Mouse (Mus musculus) embryonic facial prominence, embryonic 13.5 days (tissue): ENCODE results near the gene Cyp3a57. TPM values are rescaled to one million over a fixed set of nuclear protein-coding genes. Genes with fewer than 3 reads are reported as not detected.
"Not testable (repeated sequence)": the region's sequence is repeated elsewhere in the genome, so short reads cannot be mapped to it uniquely, and the experiment has no call there.

Source experiments
- ATAC-seq: fragments of 200-750 bp; cut with Nextera tagmentation; 2 replicates; pipeline ENCODE4 v1.8.0; 2017; ENCODE audit warnings: low read depth; ENCODE audit not compliant: insufficient number of reproducible peaks, insufficient read depth, low FRiP score, low TSS enrichment
- H3K27ac ChIP-seq: fragments of 300-500 bp; sonication (generic); 2 replicates; pipeline ENCODE4 v1.5.1; 2015; ENCODE audit warnings: moderate library complexity, mild to moderate bottlenecking, inconsistent platforms
- H3K27me3 ChIP-seq: fragments of 300-500 bp; sonication (generic); 2 replicates; pipeline ENCODE4 v1.6.1; 2015; ENCODE audit warnings: mild to moderate bottlenecking, inconsistent platforms
- H3K36me3 ChIP-seq: fragments of 300-500 bp; sonication (generic); 2 replicates; pipeline ENCODE4 v1.6.1; 2015; ENCODE audit warnings: mild to moderate bottlenecking, inconsistent platforms
- H3K4me1 ChIP-seq: fragments of 300-500 bp; sonication (generic); 2 replicates; pipeline ENCODE4 v1.6.1; 2015; ENCODE audit warnings: inconsistent platforms
- H3K4me2 ChIP-seq: fragments of 300-500 bp; sonication (generic); 2 replicates; pipeline ENCODE4 v1.6.1; 2015; ENCODE audit warnings: moderate library complexity, mild to moderate bottlenecking, inconsistent platforms
- H3K4me3 ChIP-seq: fragments of 300-500 bp; sonication (generic); 2 replicates; pipeline ENCODE4 v1.5.1; 2015; ENCODE audit warnings: mild to moderate bottlenecking, inconsistent platforms
- H3K9ac ChIP-seq: fragments of 300-500 bp; sonication (generic); 2 replicates; pipeline ENCODE4 v1.6.1; 2015; ENCODE audit warnings: mild to moderate bottlenecking, inconsistent platforms
- H3K9me3 ChIP-seq: fragments of 300-500 bp; sonication (generic); 2 replicates; pipeline ENCODE4 v1.6.1; 2016; ENCODE audit warnings: inconsistent platforms
- WGBS: fragments of 180-500 bp; shearing (Covaris S2); methylation state at CpG from one replicate; pipeline ENCODE4 v1.1.7; 2015; ENCODE audit warnings: mixed read lengths; 5-methylcytosine and 5-hydroxymethylcytosine counted together
- polyA plus RNA-seq: library from polyadenylated mRNA; unstranded; fragments of >200 nt; fragmentation: Nextera tagmentation; extraction: Ambion mirVana; gene quantifications from 2 replicates; pipeline ENCODE4 v1.2.1, GENCODE M21; 2015

Gene Cyp3a57
- polyA plus RNA-seq, result not detected in 2 replicates

GRCm38 (mm10) chr5:145344941-145345340 is at the start of gene Cyp3a57:
Gene Cyp3a57, plus strand, starts transcription at chr5:145345279.
- no peaks in the 10 kb centered on the region for H3K9me3 ChIP-seq
- no peaks in the 10 kb centered on the region for H3K36me3 ChIP-seq
- no peaks in the 10 kb centered on the region for H3K27me3 ChIP-seq
- no peak within 1 kb of the TSS for H3K4me2 ChIP-seq
- 76% methylated on average over 1 of the region's 1 CpGs for WGBS
- H3K27ac ChIP-seq, result no peak within 1 kb of the TSS
- ATAC-seq, result no peak
- no peaks in the 10 kb centered on the region for H3K4me1 ChIP-seq
- no peak within 1 kb of the TSS for H3K9ac ChIP-seq
- H3K4me3 ChIP-seq, result no peak within 1 kb of the TSS

DNA sequence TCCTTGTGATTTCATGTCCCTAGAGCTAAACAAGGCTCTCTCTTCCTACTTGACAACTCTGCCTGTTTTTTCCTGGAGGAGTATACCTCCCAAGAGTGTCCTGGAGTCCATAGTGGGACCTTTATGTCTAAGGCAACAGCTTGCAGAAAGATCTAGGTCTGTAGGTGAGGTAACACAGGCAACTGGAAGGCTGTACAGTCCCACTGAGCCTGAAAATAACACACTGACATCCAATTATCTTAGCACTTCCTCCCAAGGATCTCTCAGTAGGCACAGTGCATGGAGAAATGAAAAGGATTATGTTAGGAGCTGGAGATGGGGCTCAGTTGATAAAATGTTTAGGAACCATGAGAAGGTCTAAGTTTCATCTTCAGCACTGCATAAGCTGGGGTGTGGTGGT is 44.6 kb upstream of the Cyp3a57 start:
- no peak overlapping the region for H3K27ac ChIP-seq

GRCm38 (mm10) chr5:145301796-145302195 is 43.3 kb upstream of the Cyp3a57 start:
- not testable (repeated sequence) for ATAC-seq, H3K9me3 ChIP-seq
- WGBS, result 69% methylated on average over 4 of the region's 4 CpGs

More for the DNA sequence above, 44.6 kb upstream of the Cyp3a57 start:
- Histone ChIP-seq H3K9me3 (no peaks in the 10 kb centered on the region; the same call in 1 of the 2 replicates), H3K4me2 (no peak overlapping the region), H3K36me3 (no peaks in the 10 kb centered on the region), H3K27me3 (no peaks in the 10 kb centered on the region), H3K4me1 (no peaks in the 10 kb centered on the region), H3K9ac (no peak overlapping the region), H3K4me3 (no peak overlapping the region)
- ATAC-seq, result no peak

DNA sequence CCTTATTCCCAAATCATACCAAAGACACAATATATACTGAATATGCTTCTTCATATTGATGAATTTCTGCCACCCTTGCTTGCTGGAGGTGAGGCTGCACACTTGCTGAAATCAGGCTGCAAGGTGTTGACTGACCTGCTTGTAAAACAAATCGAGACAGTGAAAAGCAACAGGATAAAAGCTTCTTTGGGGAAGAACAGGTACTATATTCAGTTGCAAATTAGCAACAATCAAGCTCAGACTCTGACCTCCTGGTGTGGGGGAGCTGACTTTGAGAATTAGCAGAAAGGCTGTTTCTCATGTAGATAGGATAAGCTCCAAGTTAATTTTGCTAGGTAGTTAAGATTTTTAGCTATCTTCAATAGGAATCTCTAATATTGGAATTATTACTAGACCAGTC is 42.7 kb upstream of the Cyp3a57 start:
- Histone ChIP-seq H3K36me3 (no peaks in the 10 kb centered on the region), H3K9me3 (no peaks in the 10 kb centered on the region; the same call in 1 of the 2 replicates), H3K9ac (no peak overlapping the region), H3K4me3 (no peak overlapping the region), H3K4me2 (no peak overlapping the region), H3K27me3 (no peaks in the 10 kb centered on the region), H3K27ac (no peak overlapping the region), H3K4me1 (no peaks in the 10 kb centered on the region)
- WGBS, result 76% methylated on average over 1 of the region's 1 CpGs
- ATAC-seq, result no peak

More at GRCm38 (mm10) chr5:145301796-145302195, 43.3 kb upstream of the Cyp3a57 start:
- H3K36me3 ChIP-seq, H3K9ac ChIP-seq, H3K4me2 ChIP-seq, H3K27me3 ChIP-seq, H3K27ac ChIP-seq, H3K4me3 ChIP-seq, H3K4me1 ChIP-seq: not testable (repeated sequence)

DNA sequence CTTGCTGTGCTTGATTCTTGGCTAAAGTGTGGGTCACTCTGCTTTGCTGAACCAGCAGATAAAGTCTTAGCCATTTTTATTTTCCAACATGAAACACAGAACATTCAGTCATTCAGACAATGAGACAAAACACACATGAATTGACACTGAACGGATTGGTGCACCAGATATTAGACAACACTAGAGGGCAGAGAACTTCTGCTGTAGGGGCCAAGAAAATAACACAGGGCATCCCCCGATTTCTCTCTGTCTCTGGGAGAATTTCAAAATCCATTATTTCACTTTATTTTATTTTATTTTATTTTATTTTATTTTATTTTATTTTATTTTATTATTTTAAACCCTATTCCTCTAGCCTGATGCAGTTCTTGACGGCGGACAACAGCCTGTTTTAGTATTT is 38.1 kb upstream of the Cyp3a57 start:
- 89% methylated on average over 4 of the region's 4 CpGs for WGBS
- H3K4me2 ChIP-seq, H3K36me3 ChIP-seq, H3K27me3 ChIP-seq, H3K9me3 ChIP-seq, H3K4me1 ChIP-seq, H3K9ac ChIP-seq, ATAC-seq, H3K4me3 ChIP-seq, H3K27ac ChIP-seq: not testable (repeated sequence)

DNA sequence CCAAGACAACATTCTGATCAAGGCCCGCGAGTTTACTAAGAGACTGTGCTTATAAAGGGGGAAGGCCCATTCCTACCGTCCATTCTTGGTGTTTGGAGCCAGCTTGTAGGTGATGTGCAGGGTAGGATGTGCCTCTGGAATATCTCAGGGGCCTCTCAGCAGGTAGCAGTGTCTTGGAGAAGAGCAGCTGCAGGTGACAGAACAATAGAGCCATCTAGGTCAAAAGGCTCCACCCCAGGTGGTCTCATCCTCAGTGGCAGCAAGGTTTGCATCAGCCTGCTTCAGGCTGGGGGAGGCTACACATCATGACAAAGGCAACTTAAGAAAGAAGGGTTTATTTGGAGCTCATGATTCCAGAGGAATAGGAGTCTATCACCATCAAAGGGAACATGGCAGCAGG is 37.3 kb upstream of the Cyp3a57 start:
- H3K27me3 ChIP-seq, H3K4me2 ChIP-seq, H3K27ac ChIP-seq, H3K9me3 ChIP-seq, H3K9ac ChIP-seq, H3K4me1 ChIP-seq, H3K4me3 ChIP-seq, H3K36me3 ChIP-seq, ATAC-seq: not testable (repeated sequence)
- 81% methylated on average over 3 of the region's 3 CpGs for WGBS

- Histone ChIP-seq H3K27me3 (no peaks in the 10 kb centered on the region), H3K4me1 (no peaks in the 10 kb centered on the region), H3K4me2 (no peak overlapping the region), H3K4me3 (no peak overlapping the region), H3K36me3 (no peaks in the 10 kb centered on the region), H3K9ac (no peak overlapping the region), H3K27ac (no peak overlapping the region), H3K9me3 (no peaks in the 10 kb centered on the region; the same call in 1 of the 2 replicates)
- ATAC-seq, result no peak
Observed at GRCm38 (mm10) chr5:145313845-145314244, 31.2 kb upstream of the Cyp3a57 start.

DNA sequence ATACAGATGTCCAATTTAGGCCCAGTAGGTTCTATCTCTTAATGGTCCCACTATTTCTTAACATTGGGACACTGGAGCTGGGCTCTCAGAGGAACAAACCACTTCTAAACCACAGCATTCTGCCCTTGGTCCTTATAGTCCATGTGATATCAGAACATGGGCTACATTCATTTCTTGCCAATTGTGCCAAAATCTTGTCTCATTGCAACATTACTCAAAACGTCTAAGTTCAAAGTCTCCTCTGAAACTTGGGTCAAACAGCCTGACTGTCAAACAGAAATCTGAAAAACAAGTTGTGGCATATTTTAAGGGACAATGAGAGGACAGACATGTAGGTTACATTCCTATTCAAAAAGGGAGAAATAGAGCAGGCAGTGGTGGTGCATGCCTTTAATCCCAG is 27.9 kb upstream of the Cyp3a57 start:
- ATAC-seq, result no peak
- Histone ChIP-seq H3K27ac (no peak overlapping the region), H3K9ac (no peak overlapping the region), H3K4me3 (no peak overlapping the region), H3K4me1 (no peaks in the 10 kb centered on the region), H3K27me3 (no peaks in the 10 kb centered on the region), H3K4me2 (no peak overlapping the region), H3K36me3 (no peaks in the 10 kb centered on the region), H3K9me3 (peaks cover 2% of the 10 kb centered on the region; the same call in 1 of the 2 replicates)
- 81% methylated on average over 1 of the region's 1 CpGs for WGBS

- not testable (repeated sequence) for H3K4me2 ChIP-seq, H3K27me3 ChIP-seq, H3K27ac ChIP-seq, H3K4me3 ChIP-seq, H3K9me3 ChIP-seq, H3K9ac ChIP-seq, ATAC-seq, H3K36me3 ChIP-seq, H3K4me1 ChIP-seq
Observed at GRCm38 (mm10) chr5:145338756-145339155, 6.3 kb upstream of the Cyp3a57 start.

DNA sequence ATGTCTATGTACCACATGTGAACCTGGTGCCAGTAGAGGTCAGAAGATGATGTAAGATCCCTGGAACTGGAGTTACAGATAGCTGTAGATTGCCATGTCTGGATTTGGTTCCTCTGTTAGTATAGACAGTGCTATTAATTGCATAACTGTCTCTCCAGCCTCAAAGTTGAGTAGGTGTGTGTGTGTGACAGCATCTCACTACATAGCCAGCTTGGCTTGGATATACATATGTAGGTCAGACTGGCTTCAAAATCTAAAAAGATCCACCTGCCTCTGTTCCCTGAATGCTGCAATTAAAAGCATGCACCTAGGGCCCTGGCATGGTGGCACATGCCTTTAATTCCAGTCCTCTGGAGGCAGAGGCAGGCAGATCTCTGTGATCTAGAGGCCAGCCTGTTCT is 4.6 kb downstream of the Cyp3a57 start:
- H3K9ac ChIP-seq, result no peak overlapping the region
- no peak overlapping the region for H3K27ac ChIP-seq
- H3K27me3 ChIP-seq, result no peaks in the 10 kb centered on the region
- H3K4me1 ChIP-seq, result no peaks in the 10 kb centered on the region
- no peaks in the 10 kb centered on the region; the same call in 1 of the 2 replicates for H3K9me3 ChIP-seq
- no peak for ATAC-seq
- H3K36me3 ChIP-seq, result no peaks in the 10 kb centered on the region
- no peak overlapping the region for H3K4me2 ChIP-seq
- H3K4me3 ChIP-seq, result no peak overlapping the region

GRCm38 (mm10) chr5:145353081-145353480 is 8.0 kb downstream of the Cyp3a57 start:
- H3K36me3 ChIP-seq, result no peaks in the 10 kb centered on the region
- H3K4me2 ChIP-seq, result no peak overlapping the region
- no peaks in the 10 kb centered on the region; the same call in 1 of the 2 replicates for H3K9me3 ChIP-seq
- ATAC-seq, result no peak
- H3K27ac ChIP-seq, result no peak overlapping the region
- H3K27me3 ChIP-seq, result no peaks in the 10 kb centered on the region
- no peak overlapping the region for H3K9ac ChIP-seq
- no peaks in the 10 kb centered on the region for H3K4me1 ChIP-seq
- H3K4me3 ChIP-seq, result no peak overlapping the region
- 63% methylated on average over 1 of the region's 1 CpGs for WGBS

DNA sequence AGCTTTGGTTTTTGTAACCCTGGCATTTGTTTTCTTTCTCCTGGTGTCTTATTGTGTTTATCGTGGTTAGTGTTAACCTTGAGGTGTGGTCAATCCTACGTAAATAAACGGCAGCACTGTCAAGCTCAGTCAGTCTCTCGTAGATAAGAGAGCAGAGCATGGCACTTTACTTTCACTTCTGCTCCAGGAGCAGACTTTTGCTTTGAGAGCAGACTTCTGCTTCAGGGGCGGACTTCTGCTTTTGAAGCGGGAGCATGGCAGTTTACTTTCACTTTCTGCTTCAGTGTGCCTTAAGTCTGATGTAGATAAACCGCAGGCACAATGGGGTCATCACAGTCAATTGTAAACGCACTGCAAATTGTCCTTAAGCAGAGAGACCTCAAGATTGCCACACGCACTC is 70.3 kb downstream of the Cyp3a57 start:
- H3K4me3 ChIP-seq, H3K27me3 ChIP-seq, ATAC-seq, H3K4me1 ChIP-seq, H3K4me2 ChIP-seq, H3K36me3 ChIP-seq, H3K9ac ChIP-seq, H3K27ac ChIP-seq: not testable (repeated sequence)
- WGBS, result 87% methylated on average over 9 of the region's 9 CpGs
- H3K9me3 ChIP-seq, result peaks cover 25% of the 10 kb centered on the region

DNA sequence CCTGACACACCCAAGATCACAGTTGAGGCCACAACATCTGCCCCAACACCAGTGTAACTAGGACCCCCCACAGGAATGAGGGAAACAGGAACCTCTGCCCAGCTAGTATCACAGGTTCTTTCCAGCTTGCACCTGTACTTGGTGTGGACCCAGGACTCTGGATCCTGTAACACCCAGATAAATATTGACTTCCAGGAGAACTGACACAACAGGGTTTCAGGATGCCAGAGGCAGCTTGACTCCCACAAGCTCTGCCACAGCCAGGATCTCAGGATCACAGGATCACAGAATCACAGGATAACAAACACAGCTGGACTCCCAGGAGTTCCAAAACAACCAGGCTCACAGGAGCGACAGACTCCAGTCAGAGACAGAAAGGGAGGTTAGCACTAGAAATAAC is 77.2 kb downstream of the Cyp3a57 start:
- no peaks in the 10 kb centered on the region for H3K36me3 ChIP-seq
- peaks cover 3% of the 10 kb centered on the region; the same call in 1 of the 2 replicates for H3K9me3 ChIP-seq
- H3K27ac ChIP-seq, result no peak overlapping the region
- ATAC-seq, result no peak
- 70% methylated on average over 1 of the region's 1 CpGs for WGBS
- H3K4me3 ChIP-seq, result no peak overlapping the region
- no peaks in the 10 kb centered on the region for H3K27me3 ChIP-seq
- H3K4me2 ChIP-seq, result no peak overlapping the region
- H3K4me1 ChIP-seq, result no peaks in the 10 kb centered on the region
- H3K9ac ChIP-seq, result no peak overlapping the region
